8 mouse cellular contexts compared by ENCODE assay signal in the genomic region with DNA sequence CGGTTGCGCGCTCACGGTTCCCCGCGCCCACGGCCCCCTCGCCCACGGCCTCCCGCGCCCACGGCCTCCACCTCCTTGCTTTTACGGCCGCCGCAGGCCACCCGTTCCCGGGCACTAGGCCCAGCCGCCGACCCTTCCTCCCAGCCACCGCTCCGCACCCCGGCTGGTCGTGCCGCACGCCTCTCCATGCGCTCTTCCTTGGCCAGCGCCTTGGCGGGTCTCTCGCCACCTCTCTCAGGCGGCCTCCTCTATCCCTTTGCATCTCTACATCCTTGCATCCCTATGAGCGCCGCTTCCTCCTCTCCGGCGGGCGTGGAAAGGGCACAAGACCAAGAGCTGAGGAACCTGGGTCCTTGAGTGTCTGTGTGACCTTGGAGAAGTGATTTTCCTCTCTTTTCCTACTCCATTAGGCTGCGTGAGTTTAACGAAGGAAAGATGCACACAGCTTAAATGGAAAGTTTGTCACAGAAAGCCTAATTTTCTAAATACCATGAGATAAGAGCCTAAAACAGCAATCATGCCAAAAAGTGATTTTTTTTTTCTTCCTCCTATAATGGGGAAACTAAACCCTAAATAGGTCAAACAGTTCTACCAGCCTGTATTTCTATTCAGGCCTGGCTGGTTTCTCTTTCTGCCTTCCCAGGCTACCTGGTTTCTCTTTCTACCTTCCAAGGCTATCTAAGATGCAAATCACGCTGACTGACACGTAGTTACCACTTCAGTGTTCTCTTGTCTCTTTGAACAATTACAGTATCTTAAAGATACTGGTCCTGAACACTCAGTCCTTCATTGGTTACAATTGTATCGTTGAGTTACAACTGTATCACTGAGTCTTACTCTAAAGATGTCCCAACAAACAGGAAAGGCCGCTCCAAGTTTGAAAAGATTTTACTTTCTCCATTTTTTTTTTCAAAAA. TPM values are rescaled to one million over a fixed set of nuclear protein-coding genes. Genes with fewer than 3 reads are reported as not detected.
DNase-seq lines count a peak whose midpoint lies in the region; ATAC-seq and TF ChIP-seq lines count a peak whose summit lies in the region.

No protein-coding gene starts in this region.

- peak overlapping the region; percentile 83 for H3K4me2 ChIP-seq in kidney, embryonic 16.5 days (replicated peaks; ENCODE audit: low read depth, low read length)
- peak overlapping the region; percentile 88 for H3K4me2 ChIP-seq in liver, embryonic 16.5 days (ENCODE audit: low read depth, low read length)

- no peak; the same call in 1 of the 2 replicates for TF ChIP-seq POLR2A in cerebellum, adult 2 months (IDR thresholded peaks at IDR 0.05; ENCODE audit: borderline replicate concordance, insufficient read depth, low read length)

- ATAC-seq in granulocyte monocyte progenitor cell, adult 5-6 weeks (replicated peaks; ENCODE audit: poor library complexity, severe bottlenecking): peak; percentile 15
- peak; percentile 63 for ATAC-seq in kidney, embryonic 16.5 days (ENCODE audit: low FRiP score, low TSS enrichment)
- ATAC-seq in liver, embryonic 16.5 days (ENCODE audit: low read depth): no peak

- no peak overlapping the region for H3K27ac ChIP-seq in cerebellum, adult 2 months (ENCODE audit: insufficient read depth, low read length)
- no peak overlapping the region for H3K27ac ChIP-seq in kidney, embryonic 16.5 days (ENCODE audit: low read length)
- no peak overlapping the region for H3K27ac ChIP-seq in liver, embryonic 16.5 days (ENCODE audit: low read length)

- TF ChIP-seq CTCF in cerebellum, adult 2 months (IDR thresholded peaks at IDR 0.05; ENCODE audit: borderline replicate concordance, insufficient read depth, low read depth, low read length): no peak

- peak overlapping the region; percentile 51 for H3K4me3 ChIP-seq in cerebellum, adult 2 months (replicated peaks; ENCODE audit: insufficient read depth, low read depth, low read length)
- H3K4me3 ChIP-seq in kidney, embryonic 16.5 days (ENCODE audit: low read length): peak overlapping the region; percentile 79
- peak overlapping the region; percentile 71 for H3K4me3 ChIP-seq in liver, embryonic 16.5 days (ENCODE audit: low read depth, low read length)

- H3K27me3 ChIP-seq in cerebellum, adult 2 months (ENCODE audit: control insufficient read depth, insufficient read depth, low read length): no peaks in the 10 kb centered on the region
- H3K27me3 ChIP-seq in kidney, embryonic 16.5 days (ENCODE audit: insufficient read depth, low read length): no peaks in the 10 kb centered on the region
- H3K27me3 ChIP-seq in liver, embryonic 16.5 days (ENCODE audit: control insufficient read depth, insufficient read depth, low read depth, low read length): peaks cover 35% of the 10 kb centered on the region

- no peaks in the 10 kb centered on the region for H3K9me3 ChIP-seq in kidney, embryonic 16.5 days (ENCODE audit: low read length)
- H3K9me3 ChIP-seq in liver, embryonic 16.5 days (replicated peaks; ENCODE audit: control insufficient read depth, low read length): no peaks in the 10 kb centered on the region

- 10% methylated on average over 38 of the region's 41 CpGs for WGBS in cerebellum, adult 2 months
- WGBS in kidney, embryonic 16.5 days: 11% methylated on average over 31 of the region's 41 CpGs
- 12% methylated on average over 31 of the region's 41 CpGs for WGBS in liver, embryonic 16.5 days (ENCODE audit: insufficient replicate concordance)

- peak overlapping the region; percentile 71 for H3K9ac ChIP-seq in kidney, embryonic 16.5 days (replicated peaks; ENCODE audit: low read length)
- 0 out of 2 replicates have a peak overlapping the region, but pooled peaks have one; percentile 25 for H3K9ac ChIP-seq in liver, embryonic 16.5 days (ENCODE audit: low read depth, low read length)

- intact Hi-C loops in gastrocnemius, postnatal 14 days (cut with DNase I; ENCODE audit: low total_unique reads): no loop called here

- no peaks in the 10 kb centered on the region for H3K36me3 ChIP-seq in kidney, embryonic 16.5 days (ENCODE audit: insufficient read depth, low read length)
- H3K36me3 ChIP-seq in liver, embryonic 16.5 days (ENCODE audit: control insufficient read depth, insufficient read depth): no peaks in the 10 kb centered on the region

- peak; percentile 35 for DNase-seq in thymus, postnatal 0 days (ENCODE audit: low spot score)
- no peak for DNase-seq in thymus, postnatal 36 days
- DNase-seq in cerebellum, adult 2 months: peak; percentile 62 to 73
- DNase-seq in ovary, postnatal 10 days (ENCODE audit: low spot score): peak; percentile 12
- DNase-seq in gastrocnemius, postnatal 14 days: no peak

- H3K4me1 ChIP-seq in cerebellum, adult 2 months (ENCODE audit: control insufficient read depth, insufficient read depth, low read length): no peaks in the 10 kb centered on the region
- peaks cover 3% of the 10 kb centered on the region; the same call in 1 of the 2 replicates for H3K4me1 ChIP-seq in kidney, embryonic 16.5 days (ENCODE audit: insufficient read depth, low read length)
- H3K4me1 ChIP-seq in liver, embryonic 16.5 days (ENCODE audit: control insufficient read depth, low read depth, low read length): no peaks in the 10 kb centered on the region

RNA-seq across cellular contexts. Expression of gene Srpk2, which starts 8.0 kb away (rescaled TPM):
- 48.3 and 56.4 TPM in 2 replicates for polyA plus RNA-seq in thymus, postnatal 0 days (2015; fragmentation: Nextera tagmentation; extraction: Ambion mirVana)
- 71.3 and 72.3 TPM in 2 replicates for polyA plus RNA-seq in cerebellum, adult 2 months (2012; rRNA removed)
- 45.8 and 60.2 TPM in 2 replicates for total RNA-seq in granulocyte monocyte progenitor cell, adult 5-6 weeks (2014; fragmentation: Nextera tagmentation)
- total RNA-seq in granulocyte monocyte progenitor cell, adult 5-6 weeks (2017): 47.2 and 51.4 TPM in 2 replicates
- 40.4 and 47.7 TPM in 2 replicates for polyA plus RNA-seq in kidney, embryonic 16.5 days (2015; fragmentation: Nextera tagmentation; extraction: Ambion mirVana)
- polyA plus RNA-seq in liver, embryonic 16.5 days (2015; fragmentation: Nextera tagmentation; extraction: Ambion mirVana): 6.2 and 6.6 TPM in 2 replicates
- total RNA-seq in gastrocnemius, postnatal 14 days (2021): 10 to 100 TPM; 23.8 to 31.2 TPM

Comparison
In these comparisons a context has a peak if more than half of its experiments do, and no peak if none do; other contexts are left out.
1. DNase-seq: peak in thymus, postnatal 0 days (single experiment), cerebellum, adult 2 months (2 of 2) and ovary, postnatal 10 days (single experiment); none in thymus, postnatal 36 days (0 of 2) and gastrocnemius, postnatal 14 days (single experiment).
2. Peak in every context shown above with its lines, with median percentiles within 50 percentile points of each other: H3K4me3 ChIP-seq.